Comparison of ENCODE assay signal across 8 mouse cellular contexts in the genomic region with DNA sequence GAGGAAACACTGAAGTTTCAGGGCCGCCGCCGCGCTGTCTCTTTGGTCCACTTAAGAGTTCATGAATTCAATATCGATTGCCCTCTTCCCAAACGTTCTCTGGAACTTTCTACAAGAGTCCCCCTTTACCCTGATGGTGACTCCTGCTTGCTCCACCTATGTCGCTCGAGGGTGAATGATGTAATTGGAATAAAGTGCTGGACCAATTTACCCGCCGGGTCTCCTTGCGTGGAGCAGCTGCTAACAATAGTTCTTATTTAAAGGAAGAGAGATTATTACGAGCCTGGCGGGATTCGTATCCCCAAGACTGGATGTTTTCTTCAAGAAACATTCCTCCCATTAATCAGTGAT. TPM values are rescaled to one million over a fixed set of nuclear protein-coding genes. Genes with fewer than 3 reads are reported as not detected.
DNase-seq lines count a peak whose midpoint lies in the region; ATAC-seq lines count a peak whose summit lies in the region.

A gene (minus strand): TSS at position 135 of the 351 bp plus-strand sequence.

- peak within 1 kb of the TSS; percentile 95 for H3K9ac ChIP-seq in kidney, embryonic 15.5 days
- H3K9ac ChIP-seq in intestine, embryonic 16.5 days (ENCODE audit: low read depth, low read length) = peak within 1 kb of the TSS; percentile 99

- peak within 1 kb of the TSS; percentile 74 for H3K4me3 ChIP-seq in kidney, embryonic 15.5 days (replicated peaks)
- peak within 1 kb of the TSS; percentile 86 for H3K4me3 ChIP-seq in intestine, embryonic 16.5 days (ENCODE audit: low read length)
- peak within 1 kb of the TSS; percentile 72 for H3K4me3 ChIP-seq in midbrain, embryonic 10.5 days

- H3K27me3 ChIP-seq in kidney, embryonic 15.5 days = no peaks in the 10 kb centered on the region
- H3K27me3 ChIP-seq in intestine, embryonic 16.5 days (replicated peaks; ENCODE audit: control insufficient read depth, insufficient read depth, low read length) = no peaks in the 10 kb centered on the region
- H3K27me3 ChIP-seq in midbrain, embryonic 10.5 days (ENCODE audit: low read depth, poor library complexity, severe bottlenecking) = no peaks in the 10 kb centered on the region

- H3K36me3 ChIP-seq in kidney, embryonic 15.5 days = 0 out of 2 replicates have a peak, but pooled peaks cover 5% of the 10 kb centered on the region
- H3K36me3 ChIP-seq in intestine, embryonic 16.5 days (ENCODE audit: control insufficient read depth, insufficient read depth, low read length) = no peaks in the 10 kb centered on the region
- 0 out of 2 replicates have a peak, but pooled peaks cover 7% of the 10 kb centered on the region for H3K36me3 ChIP-seq in midbrain, embryonic 10.5 days

- no peak for DNase-seq in kidney, postnatal 4 days
- DNase-seq in adrenal gland, postnatal 36 days = no peak
- DNase-seq in gastrocnemius, postnatal 25 days = no peak
- no peak for DNase-seq in midbrain, embryonic 10.5 days (ENCODE audit: low spot score)
- no peak for DNase-seq in ovary, postnatal 14 days (ENCODE audit: low spot score)
- no peak for DNase-seq in lung, postnatal 14 days

- H3K4me1 ChIP-seq in kidney, embryonic 15.5 days = peaks cover 37% of the 10 kb centered on the region
- peaks cover 35% of the 10 kb centered on the region for H3K4me1 ChIP-seq in intestine, embryonic 16.5 days (ENCODE audit: control insufficient read depth, insufficient read depth, low read length)
- peaks cover 30% of the 10 kb centered on the region for H3K4me1 ChIP-seq in midbrain, embryonic 10.5 days

- peak; percentile 23 for ATAC-seq in kidney, embryonic 15.5 days (replicated peaks; ENCODE audit: low FRiP score)
- ATAC-seq in intestine, embryonic 16.5 days = peak; percentile 50

- WGBS in kidney, embryonic 15.5 days = 6% methylated on average over 14 of the region's 14 CpGs
- WGBS in intestine, embryonic 16.5 days = 6% methylated on average over 14 of the region's 14 CpGs
- 17% methylated on average over 14 of the region's 14 CpGs for WGBS in midbrain, embryonic 10.5 days

- H3K9me3 ChIP-seq in kidney, embryonic 15.5 days (replicated peaks) = no peaks in the 10 kb centered on the region
- no peaks in the 10 kb centered on the region for H3K9me3 ChIP-seq in intestine, embryonic 16.5 days (ENCODE audit: control insufficient read depth, low read length)
- no peaks in the 10 kb centered on the region for H3K9me3 ChIP-seq in midbrain, embryonic 10.5 days (replicated peaks)

- H3K27ac ChIP-seq in kidney, embryonic 15.5 days = peak within 1 kb of the TSS; percentile 100
- H3K27ac ChIP-seq in intestine, embryonic 16.5 days (ENCODE audit: low read length) = peak within 1 kb of the TSS; percentile 100
- H3K27ac ChIP-seq in midbrain, embryonic 10.5 days (replicated peaks) = peak within 1 kb of the TSS; percentile 99

- peak within 1 kb of the TSS; percentile 68 for H3K4me2 ChIP-seq in kidney, embryonic 15.5 days
- peak within 1 kb of the TSS; percentile 53 for H3K4me2 ChIP-seq in intestine, embryonic 16.5 days (ENCODE audit: low read depth, low read length)

RNA-seq across cellular contexts. Expression of the gene that starts here (rescaled TPM):
- polyA plus RNA-seq in kidney, embryonic 15.5 days (2015; fragmentation: Nextera tagmentation; extraction: Ambion mirVana) = 642 and 672 TPM in 2 replicates
- 100 to 1,000 TPM; 295 to 326 TPM for total RNA-seq in adrenal gland, postnatal 36 days (2021)
- total RNA-seq in gastrocnemius, postnatal 25 days (2021) = 100 to 1,000 TPM; 404 to 431 TPM
- 485 and 503 TPM in 2 replicates for polyA plus RNA-seq in intestine, embryonic 16.5 days (2015; fragmentation: Nextera tagmentation; extraction: Ambion mirVana)
- 366 and 403 TPM in 2 replicates for polyA plus RNA-seq in midbrain, embryonic 10.5 days (2016; fragmentation: Nextera tagmentation; extraction: Ambion mirVana)
